Mouse (Mus musculus): ENCODE results near the gene Ndufa8. TPM values are rescaled to one million over a fixed set of nuclear protein-coding genes. Genes with fewer than 3 reads are reported as not detected.

Gene Ndufa8
- polyA plus RNA-seq, 1 experiment from 2014 or later, result 287 TPM

- ATAC-seq (peak; percentile 75), DNase-seq (ENCODE audit: low spot score) (peak; percentile 40)
- H3K36me3 ChIP-seq (ENCODE audit: control insufficient read depth, insufficient read depth, low read length), result no peaks in the 10 kb centered on the region
- peaks cover 7% of the 10 kb centered on the region for H3K4me1 ChIP-seq (ENCODE audit: control insufficient read depth, insufficient read depth, low read length)
- H3K9me3 ChIP-seq (replicated peaks; ENCODE audit: control insufficient read depth, low read length), result no peaks in the 10 kb centered on the region
- no peak overlapping the region for H3K9ac ChIP-seq (ENCODE audit: low read length)
- no peaks in the 10 kb centered on the region for H3K27me3 ChIP-seq (replicated peaks; ENCODE audit: control insufficient read depth, insufficient read depth, low read length)
- H3K27ac ChIP-seq (ENCODE audit: low read depth, low read length), result no peak overlapping the region
- H3K4me2 ChIP-seq (ENCODE audit: low read length), result no peak overlapping the region
- H3K4me3 ChIP-seq (ENCODE audit: low read depth, low read length), result no peak overlapping the region
- WGBS, result 17% methylated on average over 6 of the region's 6 CpGs
Measured at GRCm38 (mm10) chr2:36002188-36002587, 47.0 kb downstream of the Ndufa8 start.

- no peaks in the 10 kb centered on the region for H3K36me3 ChIP-seq (ENCODE audit: control insufficient read depth, insufficient read depth, low read length)
- 68% methylated on average over 1 of the region's 1 CpGs for WGBS
Measured at GRCm38 (mm10) chr2:36000390-36000789, 48.8 kb downstream of the Ndufa8 start.

GRCm38 (mm10) chr2:35999212-35999611, 50.0 kb downstream of the Ndufa8 start:
- no peak overlapping the region for H3K4me3 ChIP-seq (ENCODE audit: low read depth, low read length)
- no peaks in the 10 kb centered on the region for H3K9me3 ChIP-seq (replicated peaks; ENCODE audit: control insufficient read depth, low read length)
- H3K27me3 ChIP-seq (replicated peaks; ENCODE audit: control insufficient read depth, insufficient read depth, low read length), result no peaks in the 10 kb centered on the region
- H3K36me3 ChIP-seq (ENCODE audit: control insufficient read depth, insufficient read depth, low read length), result no peaks in the 10 kb centered on the region
- peaks cover 7% of the 10 kb centered on the region for H3K4me1 ChIP-seq (ENCODE audit: control insufficient read depth, insufficient read depth, low read length)
- H3K27ac ChIP-seq (ENCODE audit: low read depth, low read length), result no peak overlapping the region
- no peak overlapping the region for H3K9ac ChIP-seq (ENCODE audit: low read length)
- ATAC-seq (no peak), DNase-seq (ENCODE audit: low spot score) (no peak)
- no peak overlapping the region for H3K4me2 ChIP-seq (ENCODE audit: low read length)

More at GRCm38 (mm10) chr2:36000390-36000789, 48.8 kb downstream of the Ndufa8 start:
- H3K4me1 ChIP-seq (ENCODE audit: control insufficient read depth, insufficient read depth, low read length), result peaks cover 7% of the 10 kb centered on the region
- DNase-seq (ENCODE audit: low spot score), result no peak
- no peak overlapping the region for H3K4me2 ChIP-seq (ENCODE audit: low read length)
- no peak for ATAC-seq
- no peak overlapping the region for H3K27ac ChIP-seq (ENCODE audit: low read depth, low read length)
- no peak overlapping the region for H3K9ac ChIP-seq (ENCODE audit: low read length)
- H3K4me3 ChIP-seq (ENCODE audit: low read depth, low read length), result no peak overlapping the region
- no peaks in the 10 kb centered on the region for H3K9me3 ChIP-seq (replicated peaks; ENCODE audit: control insufficient read depth, low read length)
- no peaks in the 10 kb centered on the region for H3K27me3 ChIP-seq (replicated peaks; ENCODE audit: control insufficient read depth, insufficient read depth, low read length)

GRCm38 (mm10) chr2:35998416-35998815, 50.8 kb downstream of the Ndufa8 start:
- no peaks in the 10 kb centered on the region for H3K9me3 ChIP-seq (replicated peaks; ENCODE audit: control insufficient read depth, low read length)
- H3K4me2 ChIP-seq (ENCODE audit: low read length), result no peak overlapping the region
- no peak for ATAC-seq
- H3K27ac ChIP-seq (ENCODE audit: low read depth, low read length), result no peak overlapping the region
- no peaks in the 10 kb centered on the region for H3K36me3 ChIP-seq (ENCODE audit: control insufficient read depth, insufficient read depth, low read length)
- H3K27me3 ChIP-seq (replicated peaks; ENCODE audit: control insufficient read depth, insufficient read depth, low read length), result no peaks in the 10 kb centered on the region
- WGBS, result 88% methylated on average over 5 of the region's 5 CpGs
- H3K4me3 ChIP-seq (ENCODE audit: low read depth, low read length), result no peak overlapping the region
- peaks cover 7% of the 10 kb centered on the region for H3K4me1 ChIP-seq (ENCODE audit: control insufficient read depth, insufficient read depth, low read length)
- DNase-seq (ENCODE audit: low spot score), result no peak
- H3K9ac ChIP-seq (ENCODE audit: low read length), result no peak overlapping the region

GRCm38 (mm10) chr2:35996753-35997152, 52.5 kb downstream of the Ndufa8 start:
- H3K36me3 ChIP-seq (ENCODE audit: control insufficient read depth, insufficient read depth, low read length), result no peaks in the 10 kb centered on the region
- WGBS, result 79% methylated on average over 2 of the region's 2 CpGs
- H3K4me3 ChIP-seq (ENCODE audit: low read depth, low read length), result no peak overlapping the region
- DNase-seq (ENCODE audit: low spot score) (no peak), ATAC-seq (no peak)
- H3K9me3 ChIP-seq (replicated peaks; ENCODE audit: control insufficient read depth, low read length), result no peaks in the 10 kb centered on the region
- H3K27me3 ChIP-seq (replicated peaks; ENCODE audit: control insufficient read depth, insufficient read depth, low read length), result no peaks in the 10 kb centered on the region
- peaks cover 4% of the 10 kb centered on the region for H3K4me1 ChIP-seq (ENCODE audit: control insufficient read depth, insufficient read depth, low read length)
- H3K9ac ChIP-seq (ENCODE audit: low read length), result no peak overlapping the region
- no peak overlapping the region for H3K4me2 ChIP-seq (ENCODE audit: low read length)
- no peak overlapping the region for H3K27ac ChIP-seq (ENCODE audit: low read depth, low read length)

GRCm38 (mm10) chr2:35994303-35994702, 54.9 kb downstream of the Ndufa8 start:
- Histone ChIP-seq H3K9ac (ENCODE audit: low read length) (no peak overlapping the region), H3K27me3 (replicated peaks; ENCODE audit: control insufficient read depth, insufficient read depth, low read length) (no peaks in the 10 kb centered on the region), H3K9me3 (replicated peaks; ENCODE audit: control insufficient read depth, low read length) (no peaks in the 10 kb centered on the region), H3K4me1 (ENCODE audit: control insufficient read depth, insufficient read depth, low read length) (no peaks in the 10 kb centered on the region), H3K4me3 (ENCODE audit: low read depth, low read length) (no peak overlapping the region), H3K36me3 (ENCODE audit: control insufficient read depth, insufficient read depth, low read length) (no peaks in the 10 kb centered on the region), H3K27ac (ENCODE audit: low read depth, low read length) (no peak overlapping the region), H3K4me2 (ENCODE audit: low read length) (no peak overlapping the region)
- ATAC-seq, result no peak
- no peak for DNase-seq (ENCODE audit: low spot score)
- 88% methylated on average over 6 of the region's 6 CpGs for WGBS

- Histone ChIP-seq H3K27ac (ENCODE audit: low read depth, low read length) (no peak overlapping the region), H3K36me3 (ENCODE audit: control insufficient read depth, insufficient read depth, low read length) (no peaks in the 10 kb centered on the region), H3K27me3 (replicated peaks; ENCODE audit: control insufficient read depth, insufficient read depth, low read length) (no peaks in the 10 kb centered on the region), H3K4me2 (ENCODE audit: low read length) (no peak overlapping the region), H3K9me3 (replicated peaks; ENCODE audit: control insufficient read depth, low read length) (no peaks in the 10 kb centered on the region), H3K9ac (ENCODE audit: low read length) (no peak overlapping the region), H3K4me3 (ENCODE audit: low read depth, low read length) (no peak overlapping the region), H3K4me1 (ENCODE audit: control insufficient read depth, insufficient read depth, low read length) (no peaks in the 10 kb centered on the region)
- WGBS, result 85% methylated on average over 2 of the region's 2 CpGs
- DNase-seq (ENCODE audit: low spot score), result no peak
- no peak for ATAC-seq
Measured at GRCm38 (mm10) chr2:35993481-35993880, 55.7 kb downstream of the Ndufa8 start.

GRCm38 (mm10) chr2:35992259-35992658, 56.9 kb downstream of the Ndufa8 start:
- Histone ChIP-seq H3K9ac (ENCODE audit: low read length) (no peak overlapping the region), H3K4me3 (ENCODE audit: low read depth, low read length) (no peak overlapping the region), H3K4me1 (ENCODE audit: control insufficient read depth, insufficient read depth, low read length) (no peaks in the 10 kb centered on the region), H3K27me3 (replicated peaks; ENCODE audit: control insufficient read depth, insufficient read depth, low read length) (no peaks in the 10 kb centered on the region), H3K36me3 (ENCODE audit: control insufficient read depth, insufficient read depth, low read length) (no peaks in the 10 kb centered on the region), H3K9me3 (replicated peaks; ENCODE audit: control insufficient read depth, low read length) (no peaks in the 10 kb centered on the region), H3K4me2 (ENCODE audit: low read length) (no peak overlapping the region), H3K27ac (ENCODE audit: low read depth, low read length) (no peak overlapping the region)
- WGBS, result 86% methylated on average over 3 of the region's 3 CpGs
- DNase-seq (ENCODE audit: low spot score) (no peak), ATAC-seq (no peak)
